Mouse (Mus musculus) fat pad, adult 2 months (tissue): ENCODE measurements around the gene Serp2.
"Not testable (repeated sequence)": the region's sequence is repeated elsewhere in the genome, so short reads cannot be mapped to it uniquely, and the experiment has no call there.

ENCODE experiments used
- DNase-seq: peaks from one replicate; pipeline ENCODE4 v3.0.0-alpha.2; 2011; ENCODE audit warnings: low read depth, low spot score; ENCODE audit errors: extremely low read depth

Gene Serp2

GRCm38 (mm10) chr14:76570292-76570691 is 13.6 kb upstream of the Serp2 start:
- DNase-seq: no peak

DNA sequence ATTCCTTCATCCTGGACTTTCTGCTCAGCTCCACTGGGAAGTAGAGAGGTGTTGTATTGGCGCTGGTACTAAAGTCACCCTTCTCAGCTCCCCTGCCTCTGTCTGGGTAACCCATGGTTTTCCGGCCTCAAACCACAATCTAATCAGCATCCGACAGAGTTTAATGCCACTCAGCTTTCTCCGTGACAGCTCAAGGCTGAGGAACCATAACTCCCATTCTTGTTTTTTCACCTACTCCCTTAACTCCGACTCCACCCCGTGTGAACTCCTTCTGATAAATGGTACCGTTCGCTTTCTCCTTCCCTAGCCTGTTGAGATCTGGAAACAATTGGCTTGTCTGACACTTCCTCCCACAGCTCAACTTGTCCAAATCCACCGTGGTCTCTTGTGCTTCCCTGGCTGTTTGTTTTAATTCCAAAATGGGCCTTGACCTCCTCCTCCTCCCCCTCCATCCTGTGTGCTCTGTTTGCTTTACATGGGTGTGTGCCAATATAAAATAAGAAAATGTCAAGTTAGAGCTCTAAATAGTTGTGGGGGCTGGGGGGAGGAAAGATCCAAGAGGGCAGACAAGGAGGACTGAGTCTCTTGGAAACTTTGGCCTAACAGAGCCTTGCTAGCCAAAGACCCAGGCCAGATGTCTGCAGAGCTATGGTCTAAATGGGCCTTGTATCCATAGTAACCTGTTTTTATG is 12.7 kb upstream of the Serp2 start:
- DNase-seq: no peak

DNA sequence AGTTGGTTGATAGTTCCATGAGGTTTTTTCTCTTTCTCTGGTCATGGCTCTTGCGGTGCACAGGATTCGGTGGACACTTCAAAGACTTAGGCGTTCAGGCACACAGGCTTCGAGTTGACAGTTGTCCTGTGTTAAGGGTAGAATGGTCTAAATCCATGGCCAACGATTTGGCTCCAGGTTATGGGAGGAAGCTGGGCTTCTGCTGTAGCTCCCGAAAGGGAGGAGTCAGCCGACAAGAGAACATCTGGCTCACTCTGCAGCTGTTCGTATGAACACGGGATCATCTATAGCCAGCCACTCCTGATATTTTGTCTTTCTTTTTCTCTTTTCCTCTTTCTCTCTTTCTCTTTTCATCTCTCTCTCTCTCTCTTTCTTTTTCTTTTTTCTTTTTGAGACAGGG is 11.9 kb upstream of the Serp2 start:
- DNase-seq: no peak

GRCm38 (mm10) chr14:76567280-76567679 is 10.6 kb upstream of the Serp2 start:
- DNase-seq: no peak

DNA sequence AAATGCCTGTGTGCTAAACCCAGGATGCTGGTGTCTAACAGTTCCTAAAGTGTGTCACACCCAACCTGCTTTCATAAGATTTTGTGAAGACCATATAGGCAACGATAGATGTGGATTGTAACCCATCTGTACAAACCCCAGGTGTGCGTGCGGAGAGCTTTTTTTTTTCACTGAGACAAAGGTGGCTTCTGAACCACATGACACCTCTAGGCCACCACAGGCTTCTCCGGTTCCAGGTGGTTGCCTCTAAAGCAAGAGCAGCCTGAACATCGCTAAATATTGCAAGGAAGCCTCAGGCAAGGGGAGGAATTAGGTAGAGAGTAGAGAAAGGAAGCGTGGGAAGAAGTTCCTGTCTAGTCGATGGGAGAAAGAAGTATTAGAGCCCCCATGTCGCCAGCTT is 10.0 kb upstream of the Serp2 start:
- no peak for DNase-seq

DNA sequence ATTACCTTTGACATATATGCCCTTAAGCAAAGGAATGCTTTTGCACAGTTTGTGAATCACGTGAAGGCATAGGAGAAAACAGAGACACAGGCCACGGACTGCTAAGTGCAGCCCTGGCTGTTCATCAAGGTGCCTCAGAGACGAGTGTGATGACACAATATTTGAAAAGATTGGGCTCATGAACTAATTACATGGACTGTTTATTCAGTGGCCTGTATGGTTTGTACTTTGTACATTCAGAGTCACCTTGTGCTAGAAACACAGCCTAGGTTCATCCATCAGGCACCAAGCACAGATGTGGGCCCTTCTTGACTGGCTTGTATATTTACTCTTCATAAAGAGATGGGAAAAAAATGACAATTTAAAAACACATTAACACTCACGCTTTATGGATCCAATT is 9.5 kb upstream of the Serp2 start:
- no peak for DNase-seq

GRCm38 (mm10) chr14:76559208-76559607 is 2.5 kb upstream of the Serp2 start:
- DNase-seq: no peak

DNA sequence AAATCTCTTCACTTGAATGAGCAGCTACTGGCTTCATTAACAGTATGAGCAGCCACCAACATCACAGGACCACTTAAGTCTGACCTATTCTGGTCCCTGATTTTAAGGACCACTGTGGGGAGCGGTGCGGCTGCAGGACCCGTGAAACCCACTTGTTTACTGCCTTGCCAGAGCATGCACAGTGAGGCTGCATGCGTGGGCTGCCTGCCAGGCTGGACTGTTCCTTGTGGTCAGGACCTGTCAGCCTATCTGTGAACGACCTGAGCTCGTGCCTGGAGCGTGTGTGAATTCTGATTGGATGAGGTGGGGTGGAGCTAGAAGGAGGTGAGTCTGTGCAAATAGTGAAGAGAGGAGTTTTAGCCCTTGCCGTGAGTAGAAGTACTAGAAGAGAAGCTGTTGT is 1.5 kb upstream of the Serp2 start:
- DNase-seq: not testable (repeated sequence)

DNA sequence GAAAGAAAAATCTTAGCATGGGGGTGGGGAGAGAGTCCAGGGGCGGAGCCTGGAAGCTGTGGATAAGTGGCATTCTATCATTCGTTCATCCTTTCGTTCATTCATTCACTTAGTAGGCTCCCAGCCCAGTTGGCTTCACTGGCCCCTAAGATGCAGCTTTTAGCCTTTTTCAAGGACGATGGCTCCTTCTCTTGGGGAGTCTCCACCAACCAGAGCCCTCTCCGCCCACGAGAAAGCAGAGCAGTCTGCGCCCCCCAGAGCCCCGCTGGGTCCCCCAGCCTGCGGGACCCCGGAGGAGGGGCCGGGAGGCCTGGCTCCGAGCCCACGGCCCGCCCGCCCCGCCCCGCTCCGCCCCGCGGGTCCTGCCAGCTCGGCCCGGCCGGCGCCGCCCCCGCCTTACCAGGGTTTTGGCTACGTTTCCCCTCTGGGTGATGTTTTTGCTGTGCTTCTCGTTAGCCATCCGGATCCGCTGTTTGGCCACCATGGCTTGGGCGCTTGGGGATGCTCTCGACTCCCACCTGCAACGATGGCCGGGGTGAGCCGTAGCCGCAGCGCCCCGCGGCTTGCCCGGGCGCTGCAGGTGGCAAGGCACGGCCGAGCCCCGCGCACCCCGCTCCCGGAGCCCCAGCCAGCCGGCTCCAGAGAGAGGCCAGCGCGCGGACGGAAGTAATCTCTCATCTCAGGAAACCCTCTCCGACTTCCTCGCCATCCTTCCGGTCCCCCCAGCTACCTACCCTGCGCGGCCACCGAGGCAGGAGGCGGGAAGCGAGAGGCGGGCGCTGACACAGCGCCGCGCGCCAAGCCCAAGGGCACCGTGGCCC is 448 bp downstream of the Serp2 start:
- no peak for DNase-seq

GRCm38 (mm10) chr14:76555263-76556030 is 1.2 kb downstream of the Serp2 start:
- no peak for DNase-seq

DNA sequence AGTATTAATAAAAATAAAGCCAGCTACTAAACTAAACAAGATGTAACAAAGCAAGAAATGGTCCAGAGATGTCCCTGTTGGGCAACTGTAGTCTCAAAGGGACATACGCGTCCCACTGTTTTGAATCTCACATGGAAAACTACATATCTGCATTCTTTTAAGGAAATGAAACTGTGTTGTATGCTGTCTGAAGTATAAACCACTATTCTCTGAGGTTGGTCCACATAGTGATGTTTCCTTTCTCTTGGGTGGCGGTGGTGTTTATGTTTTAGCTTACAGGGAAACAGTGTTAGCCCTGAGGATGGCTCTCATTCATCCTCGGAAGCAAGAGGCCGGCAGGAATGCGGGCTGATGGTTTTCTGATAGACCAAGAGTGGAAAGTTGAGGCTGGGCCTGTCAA is 12.6 kb downstream of the Serp2 start:
- DNase-seq: no peak

GRCm38 (mm10) chr14:76541341-76541740 is 15.3 kb downstream of the Serp2 start:
- DNase-seq: no peak

DNA sequence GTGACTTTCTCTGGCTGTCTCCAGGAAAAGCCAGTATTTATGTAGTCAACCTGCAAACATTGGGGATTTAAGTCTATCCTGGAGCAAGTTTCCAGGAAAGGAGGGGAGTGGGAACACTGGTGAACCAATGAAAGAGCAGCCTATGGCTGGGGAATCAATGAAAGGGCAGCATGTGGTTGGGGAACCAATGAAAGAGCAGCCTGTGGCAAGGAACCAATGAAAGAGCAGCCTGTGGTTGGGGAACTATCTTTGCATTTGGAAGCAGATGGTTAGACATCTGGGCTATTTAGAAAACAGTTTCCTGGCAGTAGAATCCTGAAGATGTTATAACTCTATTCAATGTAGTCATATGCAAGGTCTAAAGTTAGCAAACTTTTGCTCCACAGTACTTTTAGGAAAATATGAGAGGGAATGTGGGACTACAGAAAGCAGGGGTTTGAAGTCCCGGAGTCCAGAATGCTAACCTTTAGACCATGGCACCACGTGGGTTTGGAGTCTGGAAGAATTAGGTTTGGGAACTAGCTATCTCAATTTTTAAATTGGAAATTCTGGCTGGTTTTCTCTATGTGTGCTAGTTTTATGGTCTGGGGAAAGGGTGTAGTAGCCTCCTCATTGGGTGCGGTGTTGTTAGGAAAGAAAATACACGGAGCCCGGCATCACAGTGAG is 16.6 kb downstream of the Serp2 start:
- DNase-seq: no peak

GRCm38 (mm10) chr14:76536921-76537320 is 19.8 kb downstream of the Serp2 start:
- no peak for DNase-seq

DNA sequence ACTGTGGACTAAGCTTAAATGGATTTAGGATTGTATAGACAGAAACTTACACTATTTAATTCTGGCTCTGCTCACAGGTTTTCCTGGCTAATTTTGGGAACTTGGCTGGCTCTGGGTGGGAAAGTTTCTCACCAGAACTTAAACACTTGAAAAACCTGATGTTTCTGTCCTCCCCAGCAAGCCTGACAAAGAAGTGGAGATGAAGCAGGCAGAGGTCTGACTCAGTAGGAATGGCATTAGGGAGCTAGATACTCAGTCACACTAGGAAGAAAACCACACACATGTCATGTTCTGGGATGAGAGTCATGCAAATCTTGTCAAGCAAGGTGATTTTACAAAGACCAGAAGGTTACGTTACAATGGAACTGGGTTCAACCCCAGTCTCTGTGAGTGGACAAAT is 21.6 kb downstream of the Serp2 start:
- no peak for DNase-seq

GRCm38 (mm10) chr14:76533170-76533815 is 23.4 kb downstream of the Serp2 start:
- DNase-seq: no peak

DNA sequence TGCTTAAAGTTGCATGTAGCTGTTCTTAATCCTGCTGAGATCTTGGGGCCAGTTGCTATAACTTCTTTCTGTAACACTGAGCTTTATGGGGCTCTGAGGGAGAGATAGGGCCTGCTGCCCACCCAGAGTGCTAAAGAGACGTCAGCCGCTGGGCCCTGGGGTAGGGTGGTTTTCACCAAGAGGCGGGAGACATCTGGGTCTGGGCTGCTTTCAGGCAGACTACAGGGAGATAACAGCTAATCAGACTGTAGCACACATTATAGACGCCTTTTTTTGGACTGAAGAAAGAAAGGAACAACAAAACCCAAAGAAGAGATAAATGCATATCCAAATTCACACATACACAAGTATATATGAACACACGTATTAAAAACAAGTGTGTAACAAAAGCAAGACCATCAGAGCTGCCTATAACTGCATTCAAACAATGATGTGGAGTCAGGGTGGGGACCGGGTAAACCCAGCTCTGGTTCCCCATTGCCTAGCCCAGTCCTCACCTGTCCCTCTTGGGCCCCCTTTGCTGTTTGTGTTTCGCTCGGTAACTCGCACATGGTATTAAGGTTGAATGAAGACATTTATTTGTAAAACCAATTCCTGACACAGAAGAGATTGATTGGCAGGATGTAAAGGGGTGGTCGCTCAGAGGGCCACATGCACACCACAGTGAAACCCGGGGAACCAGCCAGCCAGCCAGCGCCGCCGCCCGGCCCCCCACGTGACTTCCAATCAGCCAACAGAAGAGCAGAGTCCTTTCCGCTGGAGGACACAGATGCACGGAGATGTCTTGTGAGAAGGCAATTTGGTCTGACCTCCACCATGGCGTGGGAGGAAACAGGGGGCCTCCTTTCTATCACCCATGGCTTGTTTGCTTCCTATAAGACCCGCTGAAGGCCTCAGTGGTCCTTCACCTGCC is 24.2 kb downstream of the Serp2 start:
- no peak for DNase-seq

- no peak for DNase-seq
These were observed 25.5 kb downstream of the Serp2 start for GRCm38 (mm10) chr14:76531027-76531660.

DNA sequence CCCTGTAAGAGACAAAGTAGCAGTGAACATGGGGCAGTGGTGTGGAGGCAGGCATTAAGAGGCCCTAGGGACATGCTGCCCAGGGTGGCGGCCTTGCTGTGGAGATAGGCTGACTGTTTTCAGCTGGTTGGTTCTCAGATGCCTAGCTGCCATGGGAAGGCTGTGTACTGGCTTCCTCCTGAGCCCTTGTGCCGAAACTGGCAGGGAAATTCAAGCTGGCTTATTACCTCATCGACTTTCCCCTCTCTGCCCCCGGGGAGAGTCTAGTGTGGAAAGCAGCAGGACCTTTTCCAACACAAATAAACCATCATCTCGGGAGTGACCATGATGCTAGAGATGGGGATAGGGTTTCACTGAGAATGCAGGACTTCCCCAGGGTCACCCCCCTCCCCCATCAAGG is 28.0 kb downstream of the Serp2 start:
- DNase-seq: no peak
